Mouse (Mus musculus) hindbrain, embryonic 16.5 days (tissue): Measurements from ENCODE around the gene Gm45521. TPM values are rescaled to one million over a fixed set of nuclear protein-coding genes. Genes with fewer than 3 reads are reported as not detected.

Experiments
- ATAC-seq: fragments of 200-750 bp; cut with Nextera tagmentation; 2 replicates; pipeline ENCODE4 v1.8.0; 2017; ENCODE audit warnings: moderate TSS enrichment, moderate library complexity
- H3K27ac ChIP-seq: fragments of 300-500 bp; sonication (generic); 2 replicates; pipeline ENCODE4 v1.5.1; 2014; ENCODE audit warnings: low read depth, mild to moderate bottlenecking, control low read depth, low read length, moderate library complexity
- H3K27me3 ChIP-seq: fragments of 300-500 bp; sonication (generic); replicated peaks from 2 replicates; pipeline ENCODE4 v1.6.1; 2014; ENCODE audit warnings: low read length; ENCODE audit not compliant: control insufficient read depth, insufficient read depth
- H3K36me3 ChIP-seq: fragments of 300-500 bp; sonication (generic); 2 replicates; pipeline ENCODE4 v1.6.1; 2014; ENCODE audit warnings: mild to moderate bottlenecking, low read length, moderate library complexity, mixed read lengths; ENCODE audit not compliant: control insufficient read depth, insufficient read depth
- H3K4me1 ChIP-seq: fragments of 300-500 bp; sonication (generic); 2 replicates; pipeline ENCODE4 v1.6.1; 2014; ENCODE audit warnings: low read depth, low read length; ENCODE audit not compliant: control insufficient read depth, insufficient read depth
- H3K4me2 ChIP-seq: fragments of 300-500 bp; sonication (generic); 2 replicates; pipeline ENCODE4 v1.6.1; 2014; ENCODE audit warnings: mild to moderate bottlenecking, low read length, control low read depth, moderate library complexity
- H3K4me3 ChIP-seq: fragments of 300-500 bp; sonication (generic); 2 replicates; pipeline ENCODE4 v1.5.1; 2014; ENCODE audit warnings: mild to moderate bottlenecking, low read length, control low read depth, moderate library complexity
- H3K9ac ChIP-seq: fragments of 300-500 bp; sonication (generic); 2 replicates; pipeline ENCODE4 v1.6.1; 2014; ENCODE audit warnings: low read depth, mild to moderate bottlenecking, control low read depth, low read length, moderate library complexity
- H3K9me3 ChIP-seq: fragments of 300-500 bp; sonication (generic); 2 replicates; pipeline ENCODE4 v1.6.1; 2014; ENCODE audit warnings: mild to moderate bottlenecking, low read length, moderate library complexity; ENCODE audit not compliant: control insufficient read depth
- WGBS: fragments of 180-500 bp; shearing (Covaris S2); extraction: QIAGEN DNeasy Blood & Tissue Kit; methylation state at CpG from one replicate; pipeline ENCODE4 v1.1.7; 2014; 5-methylcytosine and 5-hydroxymethylcytosine counted together
- polyA plus RNA-seq: library from polyadenylated mRNA; unstranded; fragments of >200 nt; fragmentation: Nextera tagmentation; extraction: Ambion mirVana; gene quantifications from 2 replicates; pipeline ENCODE4 v1.2.1, GENCODE M21; 2015

Gm45521 gene
- polyA plus RNA-seq, 1 experiment from 2014 or later: 0.40 TPM

DNA sequence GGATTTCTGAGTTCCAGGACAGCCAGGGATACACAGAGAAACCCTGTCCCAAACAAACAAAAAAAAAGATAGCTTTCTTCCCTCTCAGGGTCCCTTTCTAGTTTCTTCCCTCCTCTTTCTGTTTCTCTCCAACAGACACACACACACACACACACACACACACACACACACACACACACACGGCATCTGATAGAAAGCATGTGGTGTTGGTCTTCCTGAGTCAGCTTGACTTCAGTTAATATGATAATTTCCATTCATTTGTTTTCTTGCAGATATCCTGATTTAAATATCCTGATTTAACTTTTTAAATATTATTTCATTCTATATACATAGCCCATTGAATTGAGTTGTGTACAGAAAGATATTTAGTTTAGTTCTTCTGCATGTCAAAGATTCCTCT is 28.7 kb upstream of the Gm45521 start:
- Histone ChIP-seq H3K4me3 (no peak overlapping the region), H3K36me3 (peaks cover 46% of the 10 kb centered on the region), H3K27me3 (no peaks in the 10 kb centered on the region), H3K4me2 (no peak overlapping the region), H3K9me3 (no peaks in the 10 kb centered on the region), H3K27ac (no peak overlapping the region), H3K9ac (no peak overlapping the region), H3K4me1 (no peaks in the 10 kb centered on the region)
- WGBS: 85% methylated on average over 1 of the region's 1 CpGs
- ATAC-seq: no peak

DNA sequence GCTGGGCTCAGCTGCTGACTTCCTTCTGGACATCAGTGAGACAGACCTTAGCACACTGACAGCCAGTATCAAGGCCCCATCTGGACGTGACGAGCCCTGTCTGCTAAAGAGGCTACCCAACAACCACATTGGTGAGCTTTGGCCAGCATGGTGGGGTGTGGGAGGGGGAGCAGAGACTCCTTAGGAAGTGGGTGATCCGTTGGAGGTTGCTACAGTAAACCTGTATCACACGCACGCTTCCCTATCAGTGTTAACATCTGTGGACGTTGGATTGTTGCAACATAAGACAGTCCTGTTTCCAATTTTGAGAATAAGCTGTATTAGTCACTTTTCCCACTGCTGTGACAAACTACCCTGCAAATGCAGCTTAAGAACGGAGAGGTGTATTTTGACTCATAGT is 28.1 kb upstream of the Gm45521 start:
- Histone ChIP-seq H3K36me3 (peaks cover 44% of the 10 kb centered on the region), H3K4me1 (no peaks in the 10 kb centered on the region), H3K27ac (no peak overlapping the region), H3K4me3 (no peak overlapping the region), H3K27me3 (no peaks in the 10 kb centered on the region), H3K9me3 (no peaks in the 10 kb centered on the region), H3K4me2 (no peak overlapping the region), H3K9ac (no peak overlapping the region)
- no peak for ATAC-seq
- WGBS: 87% methylated on average over 7 of the region's 7 CpGs

DNA sequence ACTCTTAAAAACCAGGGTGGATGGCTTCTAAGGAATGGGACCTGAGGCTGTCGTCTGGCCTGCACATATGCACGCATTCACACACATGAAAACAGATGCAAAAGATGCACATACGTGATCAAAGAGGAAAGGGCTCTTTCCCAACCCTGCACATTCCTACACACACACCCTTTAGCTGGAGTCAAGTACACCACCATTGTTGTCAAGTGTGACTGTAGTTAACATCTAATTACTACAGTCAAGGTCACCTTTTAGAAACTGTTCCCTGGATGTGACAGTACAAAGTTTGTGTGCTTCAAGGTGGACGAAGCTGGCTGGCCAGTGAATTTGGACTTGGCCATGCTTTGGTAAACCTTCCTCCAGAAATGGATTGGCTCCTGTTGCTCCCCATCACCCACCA is 24.9 kb upstream of the Gm45521 start:
- no peak overlapping the region for H3K9ac ChIP-seq
- H3K36me3 ChIP-seq: peaks cover 47% of the 10 kb centered on the region
- no peak overlapping the region for H3K27ac ChIP-seq
- H3K9me3 ChIP-seq: no peaks in the 10 kb centered on the region
- H3K4me1 ChIP-seq: peaks cover 2% of the 10 kb centered on the region; the same call in 1 of the 2 replicates
- ATAC-seq: no peak
- no peak overlapping the region for H3K4me3 ChIP-seq
- no peak overlapping the region for H3K4me2 ChIP-seq
- no peaks in the 10 kb centered on the region for H3K27me3 ChIP-seq
- WGBS: 92% methylated on average over 4 of the region's 4 CpGs

DNA sequence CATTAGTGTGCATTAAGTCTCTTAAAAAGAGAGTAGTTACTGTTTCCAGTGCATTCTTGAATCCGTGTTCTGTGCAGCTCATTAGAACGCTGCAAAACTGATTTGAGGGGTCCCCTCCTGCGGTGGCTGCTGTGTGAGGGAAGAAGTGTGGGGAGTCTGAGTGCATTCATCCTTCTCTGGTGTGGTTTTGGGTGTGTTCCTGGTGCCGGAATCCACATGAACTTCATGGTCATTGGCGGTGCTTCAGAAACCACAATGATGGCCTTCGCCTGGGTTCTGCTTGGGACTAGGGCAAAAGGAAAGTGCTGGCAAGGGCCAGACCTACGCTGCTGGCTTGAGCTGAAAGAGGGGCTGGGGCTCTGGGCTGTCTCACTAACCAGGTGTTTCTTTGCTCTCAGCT is 22.9 kb upstream of the Gm45521 start:
- peaks cover 2% of the 10 kb centered on the region; the same call in 1 of the 2 replicates for H3K4me1 ChIP-seq
- no peak overlapping the region for H3K27ac ChIP-seq
- H3K36me3 ChIP-seq: peaks cover 33% of the 10 kb centered on the region
- H3K4me2 ChIP-seq: no peak overlapping the region
- no peak overlapping the region for H3K4me3 ChIP-seq
- no peak for ATAC-seq
- H3K9me3 ChIP-seq: no peaks in the 10 kb centered on the region
- WGBS: 97% methylated on average over 7 of the region's 7 CpGs
- H3K9ac ChIP-seq: no peak overlapping the region
- no peaks in the 10 kb centered on the region for H3K27me3 ChIP-seq

DNA sequence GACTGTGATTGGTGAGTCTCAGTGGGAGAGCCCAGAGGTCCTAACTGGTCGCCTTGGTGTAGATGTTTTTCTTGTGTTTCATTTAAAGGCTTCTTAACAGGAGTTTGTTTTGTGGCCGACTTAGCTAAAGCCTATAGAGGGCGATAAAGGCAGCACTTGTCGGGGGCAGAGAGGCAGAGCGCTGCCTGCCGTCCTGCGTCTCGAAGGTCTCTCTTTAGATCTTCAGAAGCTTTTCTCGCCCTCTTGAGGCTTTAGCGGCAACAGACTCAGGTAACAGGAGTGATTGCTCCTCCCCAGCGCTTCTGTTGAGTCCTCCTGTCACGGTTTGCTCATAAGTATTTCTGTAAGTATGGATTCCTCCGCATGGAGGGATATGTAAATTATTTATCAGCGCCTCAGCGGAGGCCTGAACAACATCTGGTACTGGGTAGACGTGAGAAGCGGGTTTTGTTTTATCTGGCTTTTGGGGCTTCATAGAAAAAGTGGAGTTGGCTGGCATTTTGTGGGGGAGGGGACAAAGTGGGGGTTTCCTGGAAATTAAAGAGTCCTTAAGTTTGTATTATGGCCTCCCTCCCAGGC is 19.9 kb upstream of the Gm45521 start:
- H3K4me3 ChIP-seq: no peak overlapping the region
- peak; percentile 43 for ATAC-seq
- H3K36me3 ChIP-seq: peaks cover 25% of the 10 kb centered on the region
- H3K4me1 ChIP-seq: peaks cover 2% of the 10 kb centered on the region; the same call in 1 of the 2 replicates
- WGBS: 14% methylated on average over 17 of the region's 17 CpGs
- H3K27ac ChIP-seq: no peak overlapping the region
- H3K9ac ChIP-seq: peak overlapping the region; percentile 24; the same call in 1 of the 2 replicates
- H3K9me3 ChIP-seq: no peaks in the 10 kb centered on the region
- no peak overlapping the region; the same call in 1 of the 2 replicates for H3K4me2 ChIP-seq
- H3K27me3 ChIP-seq: no peaks in the 10 kb centered on the region

DNA sequence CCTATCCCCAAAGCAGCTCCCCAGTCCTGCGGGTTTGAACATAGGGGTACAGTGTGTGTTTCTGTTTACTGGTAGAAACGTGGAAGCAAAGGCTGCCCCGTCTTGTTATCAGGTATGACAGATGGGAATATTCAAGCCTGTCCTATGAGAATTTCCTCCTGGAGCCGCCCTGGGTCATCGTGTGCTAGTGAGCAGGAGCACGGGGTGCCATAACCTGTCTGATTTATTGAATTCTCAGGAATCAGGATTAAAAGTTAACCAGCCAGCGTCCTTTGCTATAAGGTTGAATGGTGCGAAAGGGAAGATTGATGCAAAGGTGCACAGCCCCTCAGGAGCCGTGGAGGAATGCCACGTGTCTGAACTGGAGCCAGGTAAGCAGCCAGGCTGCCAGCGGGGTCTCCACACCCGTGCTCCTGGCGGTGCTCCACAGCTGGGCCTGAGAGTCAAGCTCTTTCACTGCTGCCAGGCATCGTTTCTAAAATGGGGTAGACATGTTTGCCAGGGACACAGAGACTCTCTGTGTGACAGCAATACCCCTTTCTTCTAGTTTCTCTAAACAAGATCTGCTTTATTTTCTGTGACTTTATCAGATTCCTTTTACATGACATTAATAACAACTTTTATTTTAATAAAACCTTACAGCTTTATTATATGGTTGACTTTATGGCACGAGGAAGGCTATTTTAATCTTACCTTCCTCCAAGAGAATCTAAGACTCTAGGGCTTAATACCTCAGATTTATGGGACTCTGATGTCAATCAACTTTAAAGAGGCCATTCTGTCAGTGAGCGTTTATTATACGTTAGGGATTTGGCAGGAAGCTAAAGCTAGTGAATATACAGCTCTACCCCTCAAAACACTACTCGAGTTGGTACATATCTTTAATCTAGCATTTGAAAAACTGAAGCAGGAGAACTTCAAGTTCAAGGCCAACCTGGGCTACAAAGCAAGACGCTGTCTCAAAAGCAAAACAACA is 18.0 kb upstream of the Gm45521 start:
- peaks cover 2% of the 10 kb centered on the region; the same call in 1 of the 2 replicates for H3K4me1 ChIP-seq
- H3K27ac ChIP-seq: no peak overlapping the region
- no peak overlapping the region for H3K4me3 ChIP-seq
- H3K4me2 ChIP-seq: no peak overlapping the region
- WGBS: 82% methylated on average over 19 of the region's 19 CpGs
- H3K27me3 ChIP-seq: no peaks in the 10 kb centered on the region
- H3K9me3 ChIP-seq: no peaks in the 10 kb centered on the region
- H3K36me3 ChIP-seq: peaks cover 30% of the 10 kb centered on the region
- no peak overlapping the region for H3K9ac ChIP-seq
- ATAC-seq: no peak

DNA sequence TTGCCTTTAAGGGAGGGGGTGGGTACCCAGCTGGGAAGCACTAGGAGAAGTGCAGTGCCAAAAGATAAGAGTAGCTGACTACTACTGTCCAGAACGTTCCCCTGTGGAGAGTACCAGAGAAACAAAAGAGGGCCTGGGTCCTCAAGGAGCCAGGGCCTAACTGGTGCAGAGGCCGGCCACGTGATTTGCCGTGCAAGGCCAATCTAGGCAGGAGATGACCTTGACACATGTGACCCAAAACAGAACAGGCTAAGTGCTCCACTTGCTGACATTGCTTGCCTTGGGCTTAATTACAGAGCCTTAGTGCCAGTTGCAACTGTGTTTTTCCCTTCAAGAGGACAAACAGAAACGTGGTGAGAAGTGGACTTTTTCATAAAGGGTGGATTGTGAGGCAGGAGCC is 15.7 kb upstream of the Gm45521 start:
- 85% methylated on average over 5 of the region's 5 CpGs for WGBS
- H3K9me3 ChIP-seq: no peaks in the 10 kb centered on the region

DNA sequence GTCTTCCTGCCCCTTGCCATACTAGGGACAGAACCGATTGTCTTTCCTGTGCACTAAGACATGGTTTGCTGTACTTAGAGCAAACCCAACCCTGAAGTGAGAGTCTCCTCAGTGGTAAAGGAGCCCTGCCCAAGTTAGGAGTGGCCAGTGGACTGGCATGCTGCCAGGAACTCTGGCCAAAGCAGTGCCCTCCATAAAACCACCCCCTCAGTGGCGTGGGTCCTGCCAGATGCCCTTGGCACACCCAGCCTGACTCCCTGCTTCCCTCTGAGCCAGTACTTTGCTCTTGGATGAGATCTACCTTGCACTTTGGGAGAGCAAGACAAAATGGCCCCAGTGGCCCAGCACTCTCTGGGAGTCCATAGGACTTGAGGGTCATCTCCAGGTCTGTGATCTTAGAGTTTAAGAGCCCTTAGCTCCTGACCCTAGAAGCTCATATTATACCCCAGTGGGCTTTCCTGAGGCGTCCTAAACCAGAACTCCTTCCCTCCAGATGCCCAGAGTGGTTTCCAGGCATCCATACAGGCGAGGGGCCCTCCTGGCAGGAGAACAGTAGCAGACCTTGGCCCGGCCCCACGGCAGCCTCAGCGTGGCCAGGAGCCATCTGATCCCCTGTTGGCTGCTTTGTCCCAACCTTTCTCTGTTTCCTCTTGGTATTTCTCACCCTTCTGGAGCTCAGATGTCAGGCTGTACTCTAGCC is 13.8 kb upstream of the Gm45521 start:
- Histone ChIP-seq H3K4me2 (no peak overlapping the region), H3K27ac (no peak overlapping the region), H3K4me1 (peaks cover 3% of the 10 kb centered on the region; the same call in 1 of the 2 replicates), H3K36me3 (peaks cover 23% of the 10 kb centered on the region), H3K9me3 (no peaks in the 10 kb centered on the region), H3K9ac (no peak overlapping the region), H3K27me3 (no peaks in the 10 kb centered on the region), H3K4me3 (no peak overlapping the region)
- ATAC-seq: peak; percentile 86
- WGBS: 66% methylated on average over 7 of the region's 7 CpGs

More for the DNA sequence above, 15.7 kb upstream of the Gm45521 start:
- peaks cover 23% of the 10 kb centered on the region for H3K36me3 ChIP-seq
- H3K27me3 ChIP-seq: no peaks in the 10 kb centered on the region
- no peak overlapping the region for H3K9ac ChIP-seq
- peaks cover 5% of the 10 kb centered on the region; the same call in 1 of the 2 replicates for H3K4me1 ChIP-seq
- no peak overlapping the region for H3K27ac ChIP-seq
- no peak overlapping the region for H3K4me2 ChIP-seq
- no peak overlapping the region for H3K4me3 ChIP-seq
- no peak for ATAC-seq

DNA sequence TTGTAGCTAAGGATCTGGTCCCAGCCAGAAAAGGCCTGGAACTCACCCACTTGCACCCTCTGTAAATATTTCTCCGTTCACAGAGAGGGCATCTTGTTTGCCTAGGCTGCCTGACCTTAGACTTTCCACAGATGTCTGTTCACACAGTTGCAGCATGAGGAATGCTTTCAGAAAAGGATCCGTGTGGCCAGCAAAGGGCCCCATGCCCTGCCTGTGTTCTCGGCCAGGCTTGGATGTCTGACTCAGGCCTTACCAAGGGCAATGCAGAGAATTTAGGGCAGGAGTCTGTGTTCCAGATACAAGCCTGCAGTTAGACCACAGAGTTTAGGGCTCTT is 13.3 kb upstream of the Gm45521 start:
- Histone ChIP-seq H3K4me2 (no peak overlapping the region), H3K27ac (peak overlapping the region; percentile 2; the same call in 1 of the 2 replicates), H3K4me3 (no peak overlapping the region), H3K36me3 (peaks cover 26% of the 10 kb centered on the region), H3K9me3 (no peaks in the 10 kb centered on the region), H3K9ac (no peak overlapping the region), H3K27me3 (no peaks in the 10 kb centered on the region), H3K4me1 (peaks cover 3% of the 10 kb centered on the region; the same call in 1 of the 2 replicates)
- 70% methylated on average over 3 of the region's 3 CpGs for WGBS
- ATAC-seq: peak; percentile 7; the same call in 1 of the 2 replicates
